Mouse (Mus musculus) adipocyte (in vitro differentiated cells): ENCODE results near the gene Snrpa1.

ENCODE experiments used
- DNase-seq: peaks from one replicate; pipeline ENCODE4 v3.0.0-alpha.2; 2016; ENCODE audit warnings: low spot score

Snrpa1 gene

DNA sequence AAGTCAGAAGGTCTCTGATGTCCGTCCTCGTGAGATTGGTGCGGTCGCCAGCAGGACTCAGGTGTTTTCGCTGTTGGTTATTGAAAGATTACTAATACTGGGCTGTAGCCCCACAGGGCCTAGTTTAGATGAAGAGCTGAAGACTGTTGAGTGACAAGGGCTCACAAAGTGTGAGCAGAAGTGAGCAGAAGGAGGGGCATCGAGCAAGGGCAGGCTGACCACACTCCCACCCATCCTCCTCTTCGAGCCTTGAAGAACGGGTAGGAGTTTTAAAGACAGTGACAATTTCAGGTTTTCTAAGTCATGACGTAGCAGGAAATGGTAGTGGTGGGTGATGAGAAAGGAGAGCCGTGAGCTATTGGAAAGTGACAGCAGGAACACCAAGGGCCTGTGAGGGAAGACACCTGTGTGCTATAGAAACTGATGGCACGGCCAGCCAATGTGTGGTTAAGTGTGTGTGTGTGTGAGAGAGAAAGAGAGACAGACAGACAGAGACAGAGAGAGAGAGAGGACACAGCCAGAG is 57.1 kb downstream of the Snrpa1 start:
- DNase-seq, result no peak

DNA sequence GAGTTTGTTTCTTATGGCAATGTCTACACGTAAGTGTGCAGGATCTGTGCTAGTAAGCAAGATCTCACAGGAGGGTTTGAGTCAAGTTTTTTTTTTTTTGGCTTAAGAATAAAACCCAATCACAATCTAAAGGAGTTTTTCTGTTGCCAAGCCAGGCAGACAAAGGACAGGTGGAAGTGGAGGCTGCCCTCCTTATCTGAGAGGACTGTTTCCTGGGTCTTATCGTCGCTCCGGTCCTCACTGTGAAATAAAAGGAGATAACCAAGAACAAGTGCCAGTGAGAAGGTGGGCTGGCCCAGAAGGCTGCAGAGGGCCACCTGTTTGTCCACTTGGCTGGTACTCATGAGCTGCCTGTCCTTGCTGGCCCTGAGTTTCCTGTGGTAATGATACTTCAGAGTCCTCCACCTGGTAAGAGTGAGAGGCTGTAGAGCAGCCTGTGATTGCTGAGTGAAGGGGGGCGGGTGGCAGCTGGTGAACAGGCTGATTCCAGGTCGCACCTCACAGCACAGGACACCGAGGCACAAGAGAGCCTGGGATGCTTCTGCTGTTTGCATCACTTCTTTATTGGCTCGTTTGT is 58.2 kb downstream of the Snrpa1 start:
- DNase-seq, result no peak

DNA sequence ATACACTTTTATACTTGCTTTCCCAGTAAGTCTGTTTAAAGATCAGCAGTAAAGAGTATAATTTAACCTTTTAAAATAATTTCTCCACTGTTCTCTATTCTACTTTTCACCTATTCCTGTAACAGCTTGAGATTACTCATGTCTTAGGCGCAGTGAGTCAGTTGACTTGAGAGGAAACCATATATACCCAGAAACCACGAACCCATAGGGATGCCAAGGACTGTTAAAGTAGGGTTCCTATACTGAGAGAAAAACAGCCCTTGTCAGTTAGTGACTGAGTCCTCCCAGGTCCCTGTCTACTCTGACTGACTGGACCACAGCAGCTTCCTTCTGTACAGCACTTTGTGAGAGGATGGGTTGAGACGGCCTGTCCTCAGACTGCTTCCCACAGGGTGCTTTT is 59.2 kb downstream of the Snrpa1 start:
- no peak for DNase-seq

DNA sequence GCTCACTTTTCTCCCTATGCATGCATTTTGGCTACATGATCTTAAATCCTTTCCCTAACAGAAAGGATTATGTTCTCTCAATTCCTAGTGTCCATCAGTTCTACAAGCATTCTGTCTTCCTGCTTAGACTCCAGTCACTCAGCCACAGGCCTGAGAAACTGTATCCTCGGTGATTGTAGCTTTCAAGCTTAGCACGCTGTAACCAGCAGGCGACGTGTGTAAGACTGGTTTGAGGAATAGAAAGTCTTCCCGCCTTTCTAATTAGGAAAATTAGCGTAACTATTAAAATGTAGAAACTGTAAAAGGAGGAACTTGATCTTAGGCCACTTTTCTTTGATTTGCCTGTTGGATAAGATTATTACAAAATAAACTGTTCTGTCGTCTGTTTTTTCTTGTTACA is 60.0 kb downstream of the Snrpa1 start:
- DNase-seq, result no peak

DNA sequence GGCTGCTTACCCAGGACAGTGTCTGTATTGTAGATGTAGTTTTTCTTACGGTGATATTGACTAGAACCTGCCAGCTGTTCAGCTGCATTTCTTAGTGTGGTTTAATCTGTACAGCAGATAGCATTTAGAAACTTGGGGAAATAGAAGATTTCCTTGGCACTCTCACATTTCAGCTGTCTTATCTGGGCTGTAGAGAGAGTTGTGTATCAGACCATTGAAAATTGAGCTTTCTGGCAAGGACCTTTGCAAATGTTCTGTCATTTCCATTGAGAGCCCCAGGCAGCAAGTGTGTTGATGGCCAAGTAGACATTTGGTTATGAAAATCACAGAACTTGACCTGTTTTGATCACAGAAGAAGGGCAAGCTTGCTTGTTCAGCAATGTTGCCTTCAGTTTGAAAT is 61.3 kb downstream of the Snrpa1 start:
- no peak for DNase-seq

DNA sequence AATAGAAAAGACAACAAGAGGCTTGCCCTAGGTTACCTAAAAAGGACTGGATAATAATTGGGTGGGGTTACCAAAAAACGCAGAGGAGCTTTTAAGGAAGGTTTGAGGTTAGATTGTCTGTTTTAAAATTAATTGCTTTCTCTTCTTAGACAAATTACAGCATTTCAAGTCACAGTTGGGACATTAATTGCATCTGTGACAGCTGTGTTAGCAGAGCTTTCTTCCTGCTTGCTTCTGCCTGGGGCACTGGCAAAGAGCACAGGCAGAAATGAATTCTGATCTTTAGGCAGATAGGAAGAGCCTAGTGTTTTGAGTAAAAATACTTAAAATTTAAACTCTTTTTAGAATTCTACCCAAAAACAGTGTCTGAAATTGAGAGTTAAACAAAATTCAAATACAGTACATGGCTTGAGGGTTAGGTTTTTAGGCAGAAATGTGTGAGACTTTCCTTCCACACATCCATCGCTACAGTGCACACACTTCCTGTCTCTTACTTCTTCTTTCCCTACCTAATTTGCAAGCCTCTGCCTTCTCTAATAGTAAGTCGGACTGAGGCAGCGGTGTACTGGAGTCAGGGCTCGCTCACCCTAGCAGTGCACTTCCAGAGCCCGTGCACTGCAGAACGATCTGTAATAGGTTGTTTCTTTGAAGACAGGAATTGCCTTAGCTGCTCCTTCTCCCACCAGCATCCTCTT is 62.0 kb downstream of the Snrpa1 start:
- DNase-seq, result no peak
